Mouse (Mus musculus) monocyte, adult 5-6 weeks (primary cell): ENCODE data around the gene Nkx2-2. TPM values are rescaled to one million over a fixed set of nuclear protein-coding genes. Genes with fewer than 3 reads are reported as not detected.
"Not testable (repeated sequence)": the region's sequence is repeated elsewhere in the genome, so short reads cannot be mapped to it uniquely, and the experiment has no call there.

Experiments
- ATAC-seq: fragments of 153-309, 156-312 bp; replicated peaks from 2 replicates; pipeline ENCODE4 v1.8.0; 2017; ENCODE audit warnings: mild to moderate bottlenecking; ENCODE audit not compliant: low TSS enrichment, insufficient number of reproducible peaks, severe bottlenecking, poor library complexity, low FRiP score
- total RNA-seq: library from RNA; stranded (forward); fragments of 200-1000, 200-491, 200-594 nt; gene quantifications from 3 replicates; pipeline ENCODE4 v1.2.3, GENCODE M21; 2017

Gene Nkx2-2
- total RNA-seq, 1 experiment from 2014 or later, result not detected

DNA sequence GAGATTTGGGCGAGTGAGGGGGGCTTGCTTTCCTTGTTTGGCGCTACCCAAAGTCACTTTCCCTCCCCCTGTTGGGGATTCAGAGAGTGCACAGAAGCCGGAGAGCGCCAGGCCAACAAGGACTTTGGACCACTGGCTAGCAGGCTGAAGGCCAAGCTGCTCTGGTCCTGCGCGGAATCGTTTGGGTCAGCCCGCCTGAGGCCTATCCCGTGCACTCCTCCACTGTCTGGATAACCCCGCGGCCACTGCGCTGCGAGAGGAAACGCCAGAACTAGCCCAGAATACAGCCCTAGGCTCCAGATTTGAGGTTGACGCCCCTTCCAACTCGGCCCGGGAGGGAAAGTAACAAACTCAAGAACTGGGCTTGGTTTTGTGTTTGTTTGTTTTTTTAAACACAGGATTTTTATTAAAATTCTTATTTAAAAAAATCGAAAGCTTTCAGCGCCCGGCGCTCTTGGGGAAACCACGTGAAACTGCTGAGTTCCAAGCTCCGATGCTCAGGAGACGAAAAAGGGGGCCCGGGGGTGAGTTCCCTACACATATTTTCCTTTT lies 11.3 kb downstream of the Nkx2-2 start:
- no peak for ATAC-seq

DNA sequence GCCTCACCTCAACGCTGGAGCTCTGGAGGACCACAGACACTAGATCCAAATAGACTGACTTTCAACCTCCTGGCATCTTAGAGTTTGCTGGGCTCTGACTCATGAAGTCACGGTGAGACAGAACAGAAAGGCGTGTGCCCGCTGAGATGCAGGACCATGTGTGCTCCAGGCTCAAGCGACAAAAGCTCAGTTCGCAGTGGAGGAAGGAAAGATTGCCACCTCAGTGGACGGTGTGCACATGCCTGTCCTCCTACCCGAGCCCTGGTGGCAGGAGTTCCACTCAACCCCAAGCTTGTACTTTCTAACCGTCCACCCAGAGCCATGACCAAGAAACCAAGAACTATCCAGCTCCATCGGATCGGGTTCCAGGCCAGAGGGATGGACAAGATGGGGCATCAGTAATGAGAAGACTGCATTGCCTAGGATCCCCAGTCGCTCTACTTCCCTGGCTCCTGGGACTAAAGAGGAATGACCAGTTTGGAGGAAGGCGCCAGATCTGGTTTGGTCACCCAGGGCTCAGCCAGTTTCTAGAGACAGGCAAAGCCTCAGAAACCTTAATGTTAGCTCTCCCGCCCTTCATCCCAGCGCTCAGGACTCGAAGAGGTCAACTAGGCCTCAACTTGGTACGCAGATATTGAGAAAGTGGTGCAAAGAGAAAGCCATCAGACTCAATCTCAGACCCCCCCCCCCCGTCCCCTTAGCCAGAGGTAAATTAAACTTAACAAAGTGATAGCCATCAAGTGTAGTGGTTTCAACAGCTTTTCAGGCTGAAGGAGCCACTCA lies 11.9 kb downstream of the Nkx2-2 start:
- ATAC-seq, result no peak

DNA sequence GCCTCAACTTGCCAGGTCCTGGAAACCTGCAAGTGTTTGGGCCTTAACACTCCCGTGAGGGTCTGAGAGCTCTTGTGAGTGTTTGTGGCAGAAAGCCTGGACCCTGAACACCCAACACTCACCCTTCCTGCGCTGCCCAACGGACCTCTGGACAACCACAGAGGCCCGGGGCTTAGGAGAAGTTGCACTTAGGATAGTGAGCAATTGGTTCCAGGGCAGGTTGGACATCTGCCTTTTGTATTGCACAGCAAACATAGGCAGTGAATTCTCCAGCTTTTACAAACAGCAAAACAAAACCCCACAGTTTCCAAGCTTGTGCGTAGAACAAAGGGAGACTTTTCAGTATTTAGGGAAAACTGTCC lies 12.8 kb downstream of the Nkx2-2 start:
- ATAC-seq, result no peak

DNA sequence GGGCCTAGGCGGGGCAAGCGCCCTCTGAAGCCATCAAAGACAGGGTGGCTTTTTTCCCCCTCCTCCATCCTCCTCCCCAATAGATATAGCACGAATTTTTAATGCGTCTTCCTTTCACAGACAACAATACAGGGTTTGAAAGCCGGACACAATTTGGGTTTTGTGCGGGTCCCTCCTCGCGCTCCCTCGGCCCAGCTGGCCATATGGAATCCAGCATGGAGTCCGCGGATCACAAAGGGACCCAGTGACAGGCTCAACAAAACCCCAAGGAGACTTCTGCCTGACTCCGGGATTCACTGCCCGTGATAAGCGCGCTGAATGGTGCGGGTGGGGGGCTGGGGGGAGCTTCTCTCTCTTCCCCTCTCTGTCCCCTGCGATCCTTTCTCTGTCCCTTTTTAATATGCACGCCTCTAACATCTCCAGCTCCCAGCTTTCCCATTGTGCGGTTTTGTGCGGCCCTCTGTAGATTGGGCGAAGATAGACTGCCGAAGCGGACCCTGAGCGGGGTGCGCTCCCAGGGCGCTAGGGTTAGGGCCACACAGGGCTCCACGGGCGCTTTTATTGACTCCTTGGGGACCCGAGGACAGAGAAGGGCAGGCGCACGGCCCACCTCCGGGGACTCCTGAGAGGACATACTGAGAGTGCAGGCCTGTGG lies 13.3 kb downstream of the Nkx2-2 start:
- no peak for ATAC-seq

DNA sequence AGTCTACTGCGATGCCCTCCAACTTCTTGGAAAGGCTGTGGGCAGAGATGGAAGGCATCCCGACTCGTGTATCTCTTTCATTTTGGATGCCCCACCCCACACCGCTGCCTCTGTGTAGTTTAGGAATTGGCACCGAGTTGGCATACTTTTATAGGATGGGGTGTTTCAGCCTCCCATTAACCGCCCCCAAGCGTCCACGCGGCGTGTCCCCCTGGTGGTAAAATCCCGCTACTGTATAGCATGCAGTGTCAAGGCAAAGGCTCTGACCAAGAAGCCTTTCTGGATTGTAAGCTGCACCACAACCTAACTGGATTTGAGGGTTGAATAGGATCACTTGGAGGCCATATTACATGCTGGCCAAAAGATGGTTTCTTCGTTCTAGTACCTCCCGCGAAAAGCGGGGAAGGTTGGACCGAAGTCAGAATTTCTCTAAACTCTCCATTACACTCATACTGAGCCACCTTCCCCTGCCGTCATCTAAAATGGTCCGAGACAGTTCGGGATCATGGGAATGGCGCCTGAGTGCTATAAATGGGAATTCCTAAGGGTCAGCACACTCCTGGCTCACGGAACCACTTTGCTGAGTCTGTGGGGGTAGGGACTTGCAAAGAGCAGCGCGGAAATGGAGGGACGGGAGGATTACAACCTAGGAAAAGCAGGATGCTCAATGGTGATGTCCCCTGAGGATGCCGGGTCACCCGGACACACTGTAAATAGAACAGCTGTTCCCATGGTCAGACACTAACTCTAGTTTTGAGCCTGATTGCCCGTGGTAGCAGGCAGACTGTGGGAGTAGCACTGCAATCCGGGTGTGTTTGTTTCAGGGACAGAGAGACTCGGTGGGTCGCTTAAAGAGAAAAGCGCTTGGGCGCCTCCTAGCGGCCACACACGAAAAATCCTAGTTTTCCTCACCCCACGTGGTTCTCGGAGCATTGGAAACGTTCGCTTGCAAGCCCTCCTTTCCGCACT lies 15.7 kb downstream of the Nkx2-2 start:
- ATAC-seq, result peak; percentile 39; the same call in 1 of the 2 replicates

DNA sequence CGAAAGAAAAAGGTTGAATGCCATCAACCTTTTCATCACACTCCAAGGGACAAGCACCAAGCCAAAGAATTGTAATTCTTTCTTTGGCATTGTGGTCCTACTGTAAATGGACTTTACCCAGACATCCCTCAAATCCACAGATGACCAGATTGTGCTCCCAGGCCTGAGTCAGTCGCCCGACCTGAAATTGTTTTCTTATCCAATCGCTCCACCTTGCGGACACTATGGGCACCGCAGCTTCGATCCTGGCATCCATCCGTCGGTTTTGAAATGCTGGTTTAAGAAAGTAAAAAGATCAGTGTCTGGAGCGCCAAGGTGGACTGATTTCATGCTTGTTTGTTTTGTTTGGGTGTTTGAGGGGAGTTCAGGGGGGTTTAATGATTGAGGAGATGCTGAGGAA lies 16.4 kb downstream of the Nkx2-2 start:
- ATAC-seq, result no peak; the same call in 1 of the 2 replicates

DNA sequence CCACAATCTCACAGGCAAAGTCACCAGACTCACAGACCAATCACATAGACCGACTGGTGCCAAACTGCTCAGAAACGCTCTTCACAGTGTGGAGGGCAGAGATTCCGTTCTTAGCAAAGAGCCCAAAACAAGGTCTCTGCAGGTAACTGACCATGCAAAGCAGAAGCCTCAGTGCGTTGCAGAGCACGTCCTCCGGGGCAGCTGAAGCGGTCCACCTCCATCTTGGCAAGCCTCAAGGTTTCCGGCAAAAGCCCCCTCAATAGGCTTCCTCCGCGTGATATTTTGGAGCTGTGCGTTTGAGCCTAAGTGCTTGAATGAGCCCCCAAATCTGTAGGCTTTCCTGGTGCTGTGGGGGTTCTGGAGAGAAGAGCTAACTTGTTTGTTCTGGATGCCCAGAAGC lies 18.7 kb downstream of the Nkx2-2 start:
- ATAC-seq, result no peak

DNA sequence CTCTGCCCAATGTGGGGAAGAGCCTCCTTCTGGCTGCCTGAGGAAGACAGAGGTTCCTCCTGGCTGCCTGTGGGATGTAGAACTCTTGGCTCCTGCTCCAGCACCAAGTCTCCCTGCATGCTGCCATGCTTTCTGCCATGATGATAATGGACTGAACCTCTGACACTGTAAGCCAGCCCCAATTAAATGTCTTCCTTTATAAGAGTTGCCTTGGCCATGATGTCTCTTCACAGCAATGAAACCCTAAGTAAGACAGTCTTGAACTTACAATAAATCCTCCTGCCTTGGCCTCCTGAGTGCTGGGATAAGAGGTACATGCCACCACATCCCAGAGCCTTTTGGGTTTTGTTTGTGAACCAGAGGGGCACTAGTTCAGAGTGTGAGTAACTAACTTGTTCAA lies 20.3 kb downstream of the Nkx2-2 start:
- no peak for ATAC-seq

DNA sequence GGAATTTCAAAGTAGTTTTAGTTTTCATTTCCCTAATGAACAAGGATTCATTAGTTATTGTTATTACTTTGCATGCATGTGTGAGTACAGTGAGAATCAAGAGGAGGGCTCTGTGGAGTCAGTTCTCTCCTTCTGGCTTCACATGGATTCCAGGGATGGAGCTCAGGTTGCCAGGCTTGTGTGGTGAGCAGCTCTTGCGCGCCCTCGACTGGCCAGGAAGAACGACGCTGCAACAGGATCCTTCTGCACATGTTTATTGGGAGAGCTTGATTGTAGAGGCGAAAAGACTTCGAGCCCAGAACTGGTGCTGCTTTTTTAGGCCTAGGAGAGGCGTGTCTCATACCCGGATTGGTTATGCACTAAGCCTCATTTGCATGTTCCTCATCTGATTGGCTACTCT lies 23.5 kb downstream of the Nkx2-2 start:
- not testable (repeated sequence) for ATAC-seq

DNA sequence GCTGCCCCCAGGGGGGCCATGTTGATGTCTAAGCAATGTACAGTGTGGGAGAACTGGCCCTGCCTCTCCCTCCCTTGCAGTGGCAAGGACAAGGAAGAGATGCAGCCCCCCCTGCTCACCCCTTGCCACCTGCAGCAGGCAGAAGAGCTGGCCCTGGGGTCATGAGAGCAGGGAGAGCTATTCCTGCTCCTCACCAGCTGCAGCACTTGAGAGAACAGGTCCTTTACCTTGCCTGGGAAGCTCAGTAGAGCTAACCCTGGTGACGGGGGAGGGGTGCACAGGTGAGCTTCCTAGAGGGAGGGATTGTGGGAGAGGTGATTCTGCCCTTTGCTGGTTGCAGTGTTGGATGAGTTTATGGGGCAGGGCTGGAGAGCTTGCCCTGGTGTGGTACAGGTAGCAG lies 28.2 kb downstream of the Nkx2-2 start:
- ATAC-seq, result no peak

DNA sequence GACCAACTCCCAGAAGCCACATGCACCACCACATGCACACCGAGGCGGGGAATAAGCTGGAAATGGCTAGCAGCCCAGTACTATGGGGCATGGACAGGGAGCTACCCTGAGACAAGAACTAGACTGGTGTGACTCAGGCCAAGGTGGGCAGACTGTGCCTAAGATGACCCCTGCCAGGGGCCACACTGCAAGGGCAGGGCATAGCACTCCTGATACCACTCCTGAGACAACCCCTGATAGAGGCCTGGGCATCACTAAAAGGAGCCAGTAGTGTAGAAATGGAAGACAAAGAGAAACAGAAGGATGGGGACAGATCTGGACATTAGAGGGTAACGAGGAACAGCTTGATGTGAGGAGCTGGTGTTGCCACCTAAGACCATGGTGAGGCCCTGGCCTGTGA lies 28.7 kb downstream of the Nkx2-2 start:
- ATAC-seq, result no peak

DNA sequence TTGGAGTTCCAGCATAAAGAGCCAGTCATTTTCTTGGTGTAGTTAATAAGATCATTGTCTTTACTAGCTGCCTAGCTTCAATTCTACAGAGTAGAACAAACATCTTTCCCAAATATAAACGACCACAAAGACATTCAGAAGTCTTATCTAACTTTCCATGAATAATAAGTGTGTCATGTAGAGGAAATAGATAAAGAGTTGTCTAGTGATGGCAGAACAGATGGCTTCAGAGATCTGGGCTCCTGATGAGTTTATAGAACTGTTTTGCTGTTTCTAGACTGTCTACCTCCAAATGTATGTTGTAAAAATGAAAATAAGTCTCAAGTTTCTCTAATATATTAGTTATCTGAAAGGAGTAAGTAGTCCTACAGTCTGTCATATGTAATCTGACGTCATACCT lies 41.5 kb downstream of the Nkx2-2 start:
- no peak for ATAC-seq

Other genes starting within 250 kb of the Nkx2-2 start
- 330 to 349 TPM (median 340 TPM) in 3 replicates for gene Xrn2, start 181.2 kb downstream of the Nkx2-2 start, total RNA-seq
- not detected in 3 replicates for gene Nkx2-4, start 108.8 kb downstream of the Nkx2-2 start, total RNA-seq
- not detected in 3 replicates for gene Pax1, start 167.7 kb upstream of the Nkx2-2 start, total RNA-seq